Mouse (Mus musculus) spleen, adult 10 weeks (tissue): Measurements from ENCODE around the gene Rnasek. TPM values are rescaled to one million over a fixed set of nuclear protein-coding genes. Genes with fewer than 3 reads are reported as not detected.

Experiments used
- polyA plus RNA-seq: library from polyadenylated mRNA; stranded (reverse); fragments of 350-450 nt; fragmentation: Illumina TruSeq; extraction: RNeasy Lipid Tissue Mini Kit (QIAGEN cat#74804); gene quantifications from one replicate; pipeline ENCODE4 v1.2.3, GENCODE M21; 2015; ENCODE audit warnings: low replicate concordance; ENCODE audit not compliant: insufficient read depth

Rnasek gene
- 43.9 TPM for polyA plus RNA-seq

DNA sequence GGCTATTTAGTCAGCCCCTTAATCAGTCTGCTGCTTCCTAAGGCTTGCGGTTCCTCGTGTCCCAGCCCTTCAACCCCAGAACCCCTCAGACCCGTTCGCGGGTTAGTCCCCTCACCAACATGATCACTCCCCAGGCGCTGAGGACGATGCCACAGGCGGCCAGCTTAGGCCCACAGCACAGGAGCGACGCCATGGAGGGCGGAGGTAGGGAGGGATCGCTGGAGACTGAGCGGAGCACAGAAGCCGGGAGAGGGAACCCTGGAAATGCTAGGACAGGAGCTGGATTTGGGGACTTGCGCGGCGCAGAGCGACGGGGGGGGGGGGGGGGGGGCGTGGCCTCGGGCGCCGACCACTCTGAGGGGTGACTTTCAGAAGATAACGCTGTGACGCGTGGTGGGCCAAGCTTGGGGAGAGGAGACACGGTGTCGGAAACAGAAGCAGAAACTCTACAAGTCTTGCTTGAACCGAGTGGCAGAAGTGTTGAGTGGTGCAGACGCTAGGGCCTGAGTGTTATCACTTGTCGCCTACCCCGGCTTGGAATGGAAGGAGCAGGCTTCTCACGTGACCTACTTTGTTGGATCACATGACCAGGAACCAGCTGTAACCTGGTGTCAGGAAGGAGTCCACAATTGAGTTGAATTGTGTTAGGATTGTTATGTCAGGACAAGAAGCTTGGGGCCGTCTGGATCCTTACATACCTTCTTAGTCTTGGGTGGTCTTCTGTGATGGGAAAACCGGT lies at the start of gene Rnasek, which contains the start of gene Gm21988:
Rnasek (minus strand) TSS at position 302 of the 739 bp plus-strand sequence.
Gm21988 (minus strand) TSS at position 290 of the 739 bp plus-strand sequence.

DNA sequence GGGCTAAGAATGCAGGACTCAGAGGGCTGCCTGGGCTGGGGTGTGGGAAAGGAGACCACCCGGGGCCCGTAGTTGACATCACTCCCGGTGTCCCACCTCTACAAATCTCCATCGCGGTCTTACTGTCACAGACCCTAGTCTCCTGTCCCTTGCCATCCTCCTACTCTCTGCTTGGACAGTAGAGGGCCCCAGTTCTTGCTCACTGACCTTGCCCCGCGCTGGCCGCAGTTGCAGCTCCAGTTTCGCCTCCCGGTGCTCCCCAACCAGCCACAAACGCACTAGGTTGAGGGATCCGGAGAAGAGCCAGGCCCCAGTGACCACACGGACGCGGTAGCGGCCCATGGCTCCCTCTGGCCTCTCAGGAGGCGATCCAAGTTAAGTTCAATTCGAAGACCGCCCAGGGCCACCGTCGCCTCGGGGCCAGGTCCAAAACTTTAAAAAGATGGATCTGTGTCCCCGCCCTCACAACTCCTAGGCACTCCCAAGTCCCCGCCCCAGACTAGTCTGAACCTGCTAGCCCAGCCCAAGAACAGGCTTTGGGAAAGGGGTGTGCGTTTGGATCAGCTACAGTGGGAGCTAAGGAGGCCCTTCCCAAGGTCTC lies 15.4 kb upstream of the Rnasek start, which contains the start of gene Alox12:
Alox12 (minus strand) TSS at position 423 of the 601 bp plus-strand sequence.

GRCm38 (mm10) chr11:70237457-70238167 lies 2.0 kb downstream of the Rnasek start, which contains the start of gene 0610010K14Rik:
TSS of gene 0610010K14Rik (minus strand) at chr11:70237914.

DNA sequence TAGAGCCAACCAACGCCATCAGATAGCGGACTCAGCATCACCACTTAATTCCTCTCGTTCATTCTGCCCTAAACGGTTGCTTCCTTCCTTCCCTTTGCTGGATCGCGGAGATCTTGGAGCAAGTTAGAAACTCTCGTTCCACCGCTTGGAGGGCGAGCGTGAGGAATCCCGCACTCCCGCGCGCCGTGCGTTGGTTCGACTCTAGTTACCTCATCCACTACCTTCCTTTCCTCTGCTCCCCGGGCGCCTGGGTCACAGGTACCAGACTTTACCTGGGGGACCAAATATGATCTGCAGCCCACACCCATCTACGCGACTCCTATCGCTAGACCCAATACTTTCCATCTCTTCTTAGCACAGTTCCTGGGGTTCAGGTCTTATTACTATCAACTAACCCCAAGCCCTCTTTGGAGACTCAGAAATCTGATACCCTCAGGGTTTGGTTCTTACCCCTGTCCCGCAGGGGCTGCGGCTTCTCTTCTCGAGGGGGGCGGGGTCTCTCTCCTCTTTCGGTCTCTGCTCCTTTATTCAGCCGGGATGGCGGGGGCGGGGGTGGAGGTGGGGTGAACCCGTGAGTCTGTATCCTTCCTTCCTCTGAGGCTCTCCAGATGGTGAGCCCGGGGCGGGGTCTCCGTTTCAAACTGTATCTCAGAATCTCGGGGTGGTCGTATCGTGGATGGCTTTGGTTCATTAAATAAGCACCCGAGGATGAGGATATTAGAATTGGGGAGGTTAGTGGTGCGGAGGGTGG lies 10.2 kb downstream of the Rnasek start, which contains the start of gene Bcl6b:
Bcl6b (minus strand) TSS at position 539 of the 751 bp plus-strand sequence.

DNA sequence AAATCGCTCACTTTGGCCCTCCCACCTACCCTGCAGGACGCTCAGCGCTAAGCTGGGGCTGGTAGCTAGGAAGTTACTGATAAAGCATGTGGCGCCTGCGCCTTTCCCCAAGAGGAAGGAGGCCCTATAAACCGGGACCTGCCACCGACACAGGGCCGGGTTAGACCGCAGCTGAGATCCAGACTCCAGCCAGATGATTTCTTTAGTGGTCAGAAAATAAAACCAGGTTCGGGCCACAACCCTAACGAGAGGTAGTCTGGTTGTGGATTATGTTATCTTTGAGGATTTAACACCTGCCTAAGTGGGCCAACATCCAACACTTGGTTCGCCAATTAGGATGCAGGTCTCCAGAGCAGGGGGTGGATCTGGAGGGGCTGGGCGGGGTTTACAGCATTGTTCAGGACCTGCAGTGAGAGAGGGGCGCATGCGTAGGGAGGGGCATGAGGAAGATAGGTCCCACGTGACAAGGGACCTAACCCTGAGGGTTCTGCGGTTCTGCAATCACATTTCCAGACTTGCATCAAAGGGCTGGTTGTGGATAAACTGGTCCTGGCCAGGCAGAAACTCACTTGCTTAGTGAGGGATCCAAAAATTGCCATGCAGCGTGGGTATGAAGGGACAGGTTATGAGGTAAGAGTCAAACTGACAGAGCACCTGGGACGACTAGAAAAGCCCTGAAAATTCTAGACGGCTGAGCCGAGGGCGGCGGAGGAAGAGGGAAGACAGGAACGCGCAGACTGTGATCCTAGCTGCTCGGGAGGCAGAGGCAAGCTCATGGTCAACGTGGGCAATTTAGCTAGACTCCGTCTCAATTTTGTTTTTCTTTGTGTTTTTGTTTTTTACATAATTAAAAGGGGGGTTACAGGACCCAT lies 18.7 kb downstream of the Rnasek start, which contains the start of gene Slc16a13:
Slc16a13 (minus strand) TSS at position 334 of the 872 bp plus-strand sequence.

GRCm38 (mm10) chr11:70212423-70212822 lies 27.2 kb downstream of the Rnasek start, which contains the start of gene Slc16a11:
TSS of gene Slc16a11 (plus strand) at chr11:70212752.

Other genes starting within 250 kb of the Rnasek start
- gene Gabarap, start 248.7 kb downstream of the Rnasek start, polyA plus RNA-seq, result 492 TPM
- 67.0 TPM for gene Phf23, start 244.1 kb downstream of the Rnasek start, polyA plus RNA-seq
- gene Dvl2, start 239.2 kb downstream of the Rnasek start, polyA plus RNA-seq, result 9.8 TPM
- gene Acadvl, start 224.4 kb downstream of the Rnasek start, polyA plus RNA-seq, result 41.9 TPM
- 9.5 TPM for gene Dlg4, start 222.9 kb downstream of the Rnasek start, polyA plus RNA-seq
- gene Asgr1, start 185.8 kb downstream of the Rnasek start, polyA plus RNA-seq, result not detected
- gene Asgr2, start 147.2 kb downstream of the Rnasek start, polyA plus RNA-seq, result 0.68 TPM
- 2.1 TPM for gene Mgl2, start 109.5 kb downstream of the Rnasek start, polyA plus RNA-seq
- gene Clec10a, start 83.6 kb downstream of the Rnasek start, polyA plus RNA-seq, result 10.4 TPM
- gene Slc16a11, start 27.1 kb downstream of the Rnasek start, polyA plus RNA-seq, result not detected
- 4.4 TPM for gene Slc16a13, start 18.8 kb downstream of the Rnasek start, polyA plus RNA-seq
- 6.9 TPM for gene Bcl6b, start 10.0 kb downstream of the Rnasek start, polyA plus RNA-seq
- gene 0610010K14Rik, start 1.9 kb downstream of the Rnasek start, polyA plus RNA-seq, result 38.9 TPM
- gene Gm21988, start within 50 bp of the Rnasek start, polyA plus RNA-seq, result 2.0 TPM
- gene Alox12, start 15.5 kb upstream of the Rnasek start, polyA plus RNA-seq, result 8.8 TPM
- not detected for gene Alox12e, start 82.8 kb upstream of the Rnasek start, polyA plus RNA-seq
- 0.58 TPM for gene Alox15, start 112.2 kb upstream of the Rnasek start, polyA plus RNA-seq
- 11.0 TPM for gene Pelp1, start 170.2 kb upstream of the Rnasek start, polyA plus RNA-seq
- gene Arrb2, start 192.8 kb upstream of the Rnasek start, polyA plus RNA-seq, result 94.8 TPM
- gene Med11, start 212.1 kb upstream of the Rnasek start, polyA plus RNA-seq, result 40.8 TPM
- 4.9 TPM for gene Zmynd15, start 219.6 kb upstream of the Rnasek start, polyA plus RNA-seq
- 36.3 TPM for gene Cxcl16, start 220.1 kb upstream of the Rnasek start, polyA plus RNA-seq